ENCODE assay signal across 8 mouse cellular contexts in the genomic region with DNA sequence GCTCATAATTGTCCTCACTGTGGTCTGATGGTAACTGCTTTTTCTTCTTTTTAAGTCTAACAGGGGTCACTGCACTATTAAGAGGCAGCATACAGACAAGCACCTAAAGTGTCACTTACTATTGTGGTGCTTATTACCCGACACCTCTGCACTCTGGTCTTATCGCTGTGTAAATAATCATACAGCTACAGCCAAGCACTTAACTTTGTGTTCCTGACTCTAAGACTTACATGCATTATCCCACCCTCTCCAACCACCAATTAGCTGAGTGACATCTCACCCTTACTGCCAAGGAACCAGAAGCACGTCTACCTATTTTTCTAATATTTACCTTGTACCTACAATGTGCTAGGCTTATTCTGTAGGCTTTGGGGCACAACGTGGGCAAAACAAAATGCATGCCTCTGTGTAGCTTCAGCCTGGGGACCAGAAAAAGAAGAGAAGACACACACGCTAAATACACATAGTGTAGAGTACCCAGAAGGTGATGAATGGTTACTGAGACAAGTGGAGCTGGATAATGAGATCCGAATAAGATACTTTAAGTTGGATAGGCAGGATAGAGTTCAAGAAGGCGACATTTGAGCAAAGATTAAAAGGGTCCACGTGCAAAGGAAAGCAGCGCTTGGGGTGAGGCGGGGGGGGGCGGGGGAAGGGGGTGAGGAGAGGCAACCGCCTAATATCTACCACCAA. TPM values are rescaled to one million over a fixed set of nuclear protein-coding genes. Genes with fewer than 3 reads are reported as not detected.
DNase-seq lines count a peak whose midpoint lies in the region; ATAC-seq lines count a peak whose summit lies in the region.

No protein-coding gene starts in this region.

- 2% methylated on average over 11 of the region's 12 CpGs for WGBS in heart, embryonic 14.5 days
- WGBS in hindbrain, embryonic 10.5 days = 9% methylated on average over 12 of the region's 12 CpGs
- WGBS in midbrain, embryonic 10.5 days = 8% methylated on average over 12 of the region's 12 CpGs

- no peak for DNase-seq in heart, postnatal 25 days (ENCODE audit: low spot score)
- DNase-seq in MN1 (ENCODE audit: low spot score) = peak; percentile 8
- no peak for DNase-seq in hindbrain, embryonic 10.5 days (ENCODE audit: low spot score)
- DNase-seq in midbrain, embryonic 10.5 days (ENCODE audit: low spot score) = no peak
- DNase-seq in frontal cortex, postnatal 10 days (ENCODE audit: low spot score in 2 of 2) = no peak
- DNase-seq in natural killer cell, adult 2 months (ENCODE audit: low spot score in 2 of 2) = no peak
- no peak for DNase-seq in thymus, adult 18-20 months

- H3K27ac ChIP-seq in heart, embryonic 14.5 days (replicated peaks in 1 of 2; ENCODE audit: control insufficient read depth in 1 of 2, insufficient read depth in 1 of 2, low read depth in 2 of 2, low read length in 2 of 2) = peak overlapping the region; percentile 84 to 89
- peak overlapping the region; percentile 99 for H3K27ac ChIP-seq in hindbrain, embryonic 10.5 days
- peak overlapping the region; percentile 99 for H3K27ac ChIP-seq in midbrain, embryonic 10.5 days (replicated peaks)

- ATAC-seq in heart, embryonic 14.5 days (ENCODE audit: insufficient number of reproducible peaks, insufficient read depth, low FRiP score, low read depth) = no peak; the same call in 1 of the 2 replicates

- peak overlapping the region; percentile 79 for H3K9ac ChIP-seq in heart, embryonic 14.5 days (ENCODE audit: low read length)

- peak overlapping the region; percentile 85 for H3K4me2 ChIP-seq in heart, embryonic 14.5 days (ENCODE audit: low read length)

- H3K36me3 ChIP-seq in heart, embryonic 14.5 days (ENCODE audit: control insufficient read depth, insufficient read depth, low read length) = 0 out of 2 replicates have a peak, but pooled peaks cover 3% of the 10 kb centered on the region
- no peaks in the 10 kb centered on the region for H3K36me3 ChIP-seq in hindbrain, embryonic 10.5 days
- H3K36me3 ChIP-seq in midbrain, embryonic 10.5 days = no peaks in the 10 kb centered on the region; the same call in 1 of the 2 replicates

- no peaks in the 10 kb centered on the region for H3K9me3 ChIP-seq in heart, embryonic 14.5 days (ENCODE audit: control insufficient read depth, low read length)
- no peaks in the 10 kb centered on the region for H3K9me3 ChIP-seq in hindbrain, embryonic 10.5 days
- no peaks in the 10 kb centered on the region for H3K9me3 ChIP-seq in midbrain, embryonic 10.5 days (replicated peaks)

- peak overlapping the region; percentile 51 to 99 for H3K4me3 ChIP-seq in heart, embryonic 14.5 days (ENCODE audit: control insufficient read depth in 1 of 2, insufficient read depth in 1 of 2, low read depth in 1 of 2, low read length in 2 of 2)
- peak overlapping the region; percentile 96 for H3K4me3 ChIP-seq in hindbrain, embryonic 10.5 days
- H3K4me3 ChIP-seq in midbrain, embryonic 10.5 days = peak overlapping the region; percentile 96

- H3K4me1 ChIP-seq in heart, embryonic 14.5 days (ENCODE audit: control insufficient read depth in 2 of 2, insufficient read depth in 2 of 2, low read length in 2 of 2) = peaks cover 4 to 31% of the 10 kb centered on the region in 2 experiments
- peaks cover 29% of the 10 kb centered on the region for H3K4me1 ChIP-seq in hindbrain, embryonic 10.5 days (replicated peaks)
- H3K4me1 ChIP-seq in midbrain, embryonic 10.5 days = peaks cover 39% of the 10 kb centered on the region

- no peaks in the 10 kb centered on the region for H3K27me3 ChIP-seq in heart, embryonic 14.5 days (ENCODE audit: control insufficient read depth, insufficient read depth, low read length)
- no peaks in the 10 kb centered on the region for H3K27me3 ChIP-seq in hindbrain, embryonic 10.5 days (ENCODE audit: insufficient read depth, poor library complexity, severe bottlenecking)
- no peaks in the 10 kb centered on the region for H3K27me3 ChIP-seq in midbrain, embryonic 10.5 days (ENCODE audit: low read depth, poor library complexity, severe bottlenecking)

- intact Hi-C loops in heart, postnatal 25 days (cut with DNase I) = no loop called here

RNA-seq across cellular contexts. Expression of a gene that starts 0.9 kb away (rescaled TPM):
- polyA plus RNA-seq in heart, embryonic 14.5 days (2014; fragmentation: Nextera tagmentation; extraction: Ambion mirVana) = 58.0 and 60.2 TPM in 2 replicates
- total RNA-seq in heart, postnatal 25 days (2021) = 100 to 1,000 TPM in 1 of 2 experiments, 10 to 100 TPM in 1; 94.6 to 112 TPM
- 89.5 and 91.2 TPM in 2 replicates for polyA plus RNA-seq in hindbrain, embryonic 10.5 days (2016; fragmentation: Nextera tagmentation; extraction: Ambion mirVana)
- polyA plus RNA-seq in midbrain, embryonic 10.5 days (2016; fragmentation: Nextera tagmentation; extraction: Ambion mirVana) = 82.0 and 91.4 TPM in 2 replicates
